Mouse (Mus musculus): ENCODE data around the gene Fscn1. TPM values are rescaled to one million over a fixed set of nuclear protein-coding genes. Genes with fewer than 3 reads are reported as not detected.

The Fscn1 gene
- total and polyA plus RNA-seq, 3 experiments: 24.6 to 129 (median 42.9) TPM

- no peak for DNase-seq
These were observed 13.8 kb downstream of the Fscn1 start for GRCm38 (mm10) chr5:142973971-142974370.

GRCm38 (mm10) chr5:142974598-142975121, 14.5 kb downstream of the Fscn1 start:
- no peak for DNase-seq

DNA sequence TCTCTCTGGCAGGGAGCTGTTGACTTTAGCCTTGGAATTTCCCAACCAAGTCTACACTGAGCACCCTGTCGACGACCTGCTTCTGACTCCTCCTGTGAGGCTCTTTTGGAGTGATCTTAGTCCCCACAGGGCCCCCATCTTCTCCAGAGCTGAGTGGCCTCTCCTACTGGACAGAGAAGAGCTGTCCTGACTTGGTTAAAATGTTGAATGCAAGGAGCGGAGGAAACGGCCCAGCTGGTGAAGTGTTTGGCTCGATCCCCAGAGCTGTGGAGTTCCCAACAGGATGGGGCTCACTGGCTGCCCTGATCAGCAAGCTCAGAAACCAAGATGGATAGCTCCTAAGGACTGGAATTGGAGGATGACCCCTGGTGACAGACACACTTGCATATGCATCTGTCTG, 16.4 kb downstream of the Fscn1 start:
- no peak for DNase-seq

- peak; percentile 44 for DNase-seq
These were observed 22.1 kb downstream of the Fscn1 start for GRCm38 (mm10) chr5:142982046-142982801.

GRCm38 (mm10) chr5:142983174-142983573, 23.0 kb downstream of the Fscn1 start:
- no peak for DNase-seq

- no peak for DNase-seq
These were observed 24.1 kb downstream of the Fscn1 start for GRCm38 (mm10) chr5:142984271-142984670.

GRCm38 (mm10) chr5:142988520-142988919, 28.4 kb downstream of the Fscn1 start:
- peak; percentile 51 for DNase-seq

GRCm38 (mm10) chr5:142989167-142989566, 29.0 kb downstream of the Fscn1 start:
- DNase-seq: peak; percentile 43

GRCm38 (mm10) chr5:142994746-142995145, 34.6 kb downstream of the Fscn1 start:
- DNase-seq: no peak

- DNase-seq: peak; percentile 83
These were observed 37.4 kb downstream of the Fscn1 start for GRCm38 (mm10) chr5:142997526-142997925.

GRCm38 (mm10) chr5:142998171-142998570, 38.0 kb downstream of the Fscn1 start:
- peak; percentile 76 for DNase-seq

DNA sequence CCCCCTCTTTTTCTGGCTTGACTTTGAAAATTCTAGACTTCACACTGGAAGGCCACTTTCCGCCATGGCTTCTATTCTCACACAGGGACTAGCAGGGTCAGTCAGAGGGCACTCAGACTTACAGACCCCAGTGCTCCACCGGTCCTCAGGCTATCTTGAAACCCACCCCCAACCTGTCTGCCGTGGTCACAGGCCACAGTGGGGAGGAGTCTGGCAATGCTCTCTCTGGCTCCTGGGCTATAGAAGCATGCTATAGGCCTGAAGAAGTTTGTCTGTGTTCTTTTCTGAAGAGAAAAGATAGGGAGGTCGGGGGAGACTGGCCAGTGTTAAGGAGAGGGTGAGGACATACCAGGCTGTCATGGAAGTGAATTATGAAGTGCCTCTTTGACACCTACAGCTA, 39.9 kb downstream of the Fscn1 start:
- no peak for DNase-seq

GRCm38 (mm10) chr5:143000654-143001500, 40.7 kb downstream of the Fscn1 start:
- DNase-seq: no peak

DNA sequence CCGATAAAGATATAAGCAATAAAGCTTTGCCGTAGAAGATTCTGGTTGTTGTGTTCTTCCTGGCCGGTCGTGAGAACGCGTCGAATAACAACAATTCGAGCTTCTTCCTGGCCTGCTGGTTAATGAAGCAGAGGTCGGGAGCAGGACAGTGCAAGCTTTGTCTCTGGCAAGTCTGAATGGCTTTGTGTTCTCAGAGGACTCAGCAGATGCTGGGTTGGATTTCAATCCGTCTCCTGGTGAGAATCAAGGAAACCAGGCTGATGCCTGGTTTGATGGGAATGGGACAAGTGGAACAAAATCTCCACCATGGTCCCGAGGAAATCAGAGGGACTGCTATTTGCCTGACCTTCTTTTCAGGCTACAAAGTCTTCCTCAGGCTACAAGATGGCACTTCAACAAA, 49.2 kb downstream of the Fscn1 start:
- no peak for DNase-seq

- DNase-seq: no peak
These were observed 57.3 kb downstream of the Fscn1 start for GRCm38 (mm10) chr5:143017401-143017800.

Other genes with a start within 250 kb of the Fscn1 start
- 10 to 100 TPM; 58.6 to 72.1 TPM for gene Tnrc18, start 142.7 kb upstream of the Fscn1 start, total RNA-seq (2021)
- 91.5 and 110 TPM in 2 replicates for gene Tnrc18, start 142.7 kb upstream of the Fscn1 start, polyA plus RNA-seq (2012; rRNA removed)
- gene Fbxl18, start 64.9 kb upstream of the Fscn1 start, total RNA-seq (2021): 10 to 100 TPM in 1 of 2 experiments, 1 to 10 TPM in 1; 9.6 to 11.4 TPM
- gene Fbxl18, start 64.9 kb upstream of the Fscn1 start, polyA plus RNA-seq (2012; rRNA removed): 42.3 and 44.3 TPM in 2 replicates
- gene Actb, start 53.6 kb upstream of the Fscn1 start, total RNA-seq (2021): 1,000 to 10,000 TPM; 3,681 to 3,786 TPM
- 3,805 and 4,221 TPM in 2 replicates for gene Actb, start 53.6 kb upstream of the Fscn1 start, polyA plus RNA-seq (2012; rRNA removed)
- 10 to 100 TPM; 37.5 to 50.4 TPM for gene Rnf216, start 152.7 kb downstream of the Fscn1 start, total RNA-seq (2021)
- gene Rnf216, start 152.7 kb downstream of the Fscn1 start, polyA plus RNA-seq (2012; rRNA removed): 40.3 and 47.6 TPM in 2 replicates
- gene Olfr718-ps1, start 187.2 kb downstream of the Fscn1 start, total RNA-seq (2021): not detected
- not detected in 2 replicates for gene Olfr718-ps1, start 187.2 kb downstream of the Fscn1 start, polyA plus RNA-seq (2012; rRNA removed)
- gene Rbak, start 220.4 kb downstream of the Fscn1 start, total RNA-seq (2021): 10 to 100 TPM in 1 of 2 experiments, 1 to 10 TPM in 1; 8.9 to 12.8 TPM
- gene Rbak, start 220.4 kb downstream of the Fscn1 start, polyA plus RNA-seq (2012; rRNA removed): 3.7 and 5.9 TPM in 2 replicates
- gene Spdye4b, start 220.7 kb downstream of the Fscn1 start, total RNA-seq (2021): not detected
- gene Spdye4b, start 220.7 kb downstream of the Fscn1 start, polyA plus RNA-seq (2012; rRNA removed): not detected in 2 replicates

Data from adrenal gland, adult 2 months (tissue).